ENCODE assay signal across 9 mouse cellular contexts in genomic region chr13:3742094-3742730, GRCm38 (mm10).
DNase-seq lines count a peak whose midpoint lies in the region; ATAC-seq and TF ChIP-seq lines count a peak whose summit lies in the region.
"Had no signal": no experiment of that assay in that cellular context is flagged by ENCODE, and none has a peak within 500 bp of the region (broad histone marks: within the 10 kb centered on the region; RNA-seq: fewer than 3 reads in every experiment).

No protein-coding gene starts in this region.

- no peaks in the 10 kb centered on the region for H3K36me3 ChIP-seq in lung, embryonic 14.5 days (ENCODE audit: insufficient read depth)
- no peaks in the 10 kb centered on the region for H3K36me3 ChIP-seq in forebrain, embryonic 16.5 days (ENCODE audit: control insufficient read depth, insufficient read depth)
- no peaks in the 10 kb centered on the region for H3K36me3 ChIP-seq in intestine, embryonic 16.5 days (ENCODE audit: control insufficient read depth, insufficient read depth, low read length)
- no peaks in the 10 kb centered on the region for H3K36me3 ChIP-seq in midbrain, embryonic 10.5 days

- no peak overlapping the region for H3K4me3 ChIP-seq in lung, embryonic 14.5 days (ENCODE audit: low read depth, low read length)
- no peak overlapping the region for H3K4me3 ChIP-seq in lung, adult 2 months (replicated peaks; ENCODE audit: extremely low read depth, low read depth, low read length)
- no peak overlapping the region for H3K4me3 ChIP-seq in forebrain, embryonic 16.5 days (replicated peaks; ENCODE audit: low read length)
- no peak overlapping the region for H3K4me3 ChIP-seq in intestine, embryonic 16.5 days (ENCODE audit: low read length)
- H3K4me3 ChIP-seq in midbrain, embryonic 10.5 days, result no peak overlapping the region
- H3K4me3 ChIP-seq: left cerebral cortex, adult 2 months had no signal

- H3K4me1 ChIP-seq in lung, embryonic 14.5 days (ENCODE audit: insufficient read depth), result peaks cover 26% of the 10 kb centered on the region
- H3K4me1 ChIP-seq in lung, adult 2 months (ENCODE audit: control insufficient read depth, insufficient read depth, low read length), result peaks cover 13% of the 10 kb centered on the region
- H3K4me1 ChIP-seq in forebrain, embryonic 16.5 days (replicated peaks; ENCODE audit: control insufficient read depth, insufficient read depth, low read length), result peaks cover 14% of the 10 kb centered on the region
- H3K4me1 ChIP-seq in intestine, embryonic 16.5 days (ENCODE audit: control insufficient read depth, insufficient read depth, low read length), result peaks cover 27% of the 10 kb centered on the region
- peaks cover 19% of the 10 kb centered on the region for H3K4me1 ChIP-seq in midbrain, embryonic 10.5 days

- H3K27me3 ChIP-seq in lung, embryonic 14.5 days (ENCODE audit: insufficient read depth, low read length), result no peaks in the 10 kb centered on the region
- no peaks in the 10 kb centered on the region for H3K27me3 ChIP-seq in forebrain, embryonic 16.5 days (replicated peaks; ENCODE audit: control insufficient read depth, insufficient read depth, low read length)
- H3K27me3 ChIP-seq in intestine, embryonic 16.5 days (replicated peaks; ENCODE audit: control insufficient read depth, insufficient read depth, low read length), result no peaks in the 10 kb centered on the region
- no peaks in the 10 kb centered on the region for H3K27me3 ChIP-seq in midbrain, embryonic 10.5 days (ENCODE audit: low read depth, poor library complexity, severe bottlenecking)

- peak; percentile 88 for DNase-seq in lung, embryonic 14.5 days
- DNase-seq in lung, adult 2 months, result no peak
- peak; percentile 24 for DNase-seq in midbrain, embryonic 10.5 days (ENCODE audit: low spot score)
- DNase-seq in right cerebral cortex, postnatal 10 days (ENCODE audit: low spot score in 2 of 2), result no peak
- no peak for DNase-seq in T-cell, adult 2 months (ENCODE audit: low spot score)
- DNase-seq in urinary bladder, adult 18-20 months (ENCODE audit: low spot score in 2 of 2), result no peak

- 0 out of 2 replicates have a peak overlapping the region, but pooled peaks have one; percentile 13 for H3K4me2 ChIP-seq in lung, embryonic 14.5 days
- no peak overlapping the region for H3K4me2 ChIP-seq in forebrain, embryonic 16.5 days (ENCODE audit: low read length)
- no peak overlapping the region for H3K4me2 ChIP-seq in intestine, embryonic 16.5 days (ENCODE audit: low read depth, low read length)

- H3K9ac ChIP-seq in lung, embryonic 14.5 days, result no peak overlapping the region
- H3K9ac ChIP-seq in forebrain, embryonic 16.5 days (replicated peaks; ENCODE audit: low read depth, low read length), result no peak overlapping the region
- H3K9ac ChIP-seq in intestine, embryonic 16.5 days (ENCODE audit: low read depth, low read length), result peak overlapping the region; percentile 58; the same call in 1 of the 2 replicates

- peak; percentile 79 for ATAC-seq in lung, embryonic 14.5 days (ENCODE audit: insufficient read depth)
- peak; percentile 85 for ATAC-seq in forebrain, embryonic 16.5 days
- ATAC-seq in intestine, embryonic 16.5 days, result peak; percentile 26

- no peak for TF ChIP-seq POLR2A in lung, adult 2 months (IDR thresholded peaks at IDR 0.05; ENCODE audit: borderline replicate concordance, extremely low read depth, low read depth, low read length)

- 12% methylated on average over 2 of the region's 2 CpGs for WGBS in lung, embryonic 14.5 days
- 10% methylated on average over 2 of the region's 2 CpGs for WGBS in lung, adult 2 months
- 31% methylated on average over 2 of the region's 2 CpGs for WGBS in forebrain, embryonic 16.5 days
- WGBS in intestine, embryonic 16.5 days, result 33% methylated on average over 2 of the region's 2 CpGs
- WGBS in midbrain, embryonic 10.5 days, result 82% methylated on average over 2 of the region's 2 CpGs

- H3K9me3 ChIP-seq in lung, embryonic 14.5 days (ENCODE audit: low read depth, low read length), result no peaks in the 10 kb centered on the region
- H3K9me3 ChIP-seq in forebrain, embryonic 16.5 days (ENCODE audit: control insufficient read depth, low read length), result no peaks in the 10 kb centered on the region
- no peaks in the 10 kb centered on the region for H3K9me3 ChIP-seq in intestine, embryonic 16.5 days (ENCODE audit: control insufficient read depth, low read length)
- H3K9me3 ChIP-seq in midbrain, embryonic 10.5 days (replicated peaks), result no peaks in the 10 kb centered on the region

- peak overlapping the region; percentile 86 for H3K27ac ChIP-seq in lung, embryonic 14.5 days (ENCODE audit: low read depth)
- peak overlapping the region; percentile 69 for H3K27ac ChIP-seq in forebrain, embryonic 16.5 days (ENCODE audit: low read length)
- peak overlapping the region; percentile 79 for H3K27ac ChIP-seq in intestine, embryonic 16.5 days (ENCODE audit: low read length)
- H3K27ac ChIP-seq in midbrain, embryonic 10.5 days (replicated peaks), result peak overlapping the region; percentile 55; the same call in 1 of the 2 replicates
- H3K27ac ChIP-seq: left cerebral cortex, adult 2 months had no signal

- TF ChIP-seq CTCF in lung, embryonic 14.5 days (IDR thresholded peaks at IDR 0.05; ENCODE audit: low read depth), result no peak
- TF ChIP-seq CTCF in lung, adult 2 months (IDR thresholded peaks at IDR 0.05; ENCODE audit: insufficient read depth, low read length), result no peak

Comparison
In these comparisons a context has a peak if more than half of its experiments do, and no peak if none do; other contexts are left out.
1. DNase-seq: peak in lung, embryonic 14.5 days (single experiment) and midbrain, embryonic 10.5 days (single experiment); none in lung, adult 2 months (single experiment), right cerebral cortex, postnatal 10 days (0 of 2), T-cell, adult 2 months (single experiment) and urinary bladder, adult 18-20 months (0 of 2).
2. ATAC-seq: peak in every context shown above with its lines; median percentile 85 in forebrain, embryonic 16.5 days; 79 in lung, embryonic 14.5 days; 26 in intestine, embryonic 16.5 days.
3. Peak in every context shown above with its lines, with median percentiles within 50 percentile points of each other: H3K27ac ChIP-seq.